Mouse (Mus musculus): ENCODE measurements around the gene Ctnnbl1. TPM values are rescaled to one million over a fixed set of nuclear protein-coding genes. Genes with fewer than 3 reads are reported as not detected.

Gene Ctnnbl1
- polyA plus RNA-seq, 1 experiment from 2014 or later = 88.6 TPM

DNA sequence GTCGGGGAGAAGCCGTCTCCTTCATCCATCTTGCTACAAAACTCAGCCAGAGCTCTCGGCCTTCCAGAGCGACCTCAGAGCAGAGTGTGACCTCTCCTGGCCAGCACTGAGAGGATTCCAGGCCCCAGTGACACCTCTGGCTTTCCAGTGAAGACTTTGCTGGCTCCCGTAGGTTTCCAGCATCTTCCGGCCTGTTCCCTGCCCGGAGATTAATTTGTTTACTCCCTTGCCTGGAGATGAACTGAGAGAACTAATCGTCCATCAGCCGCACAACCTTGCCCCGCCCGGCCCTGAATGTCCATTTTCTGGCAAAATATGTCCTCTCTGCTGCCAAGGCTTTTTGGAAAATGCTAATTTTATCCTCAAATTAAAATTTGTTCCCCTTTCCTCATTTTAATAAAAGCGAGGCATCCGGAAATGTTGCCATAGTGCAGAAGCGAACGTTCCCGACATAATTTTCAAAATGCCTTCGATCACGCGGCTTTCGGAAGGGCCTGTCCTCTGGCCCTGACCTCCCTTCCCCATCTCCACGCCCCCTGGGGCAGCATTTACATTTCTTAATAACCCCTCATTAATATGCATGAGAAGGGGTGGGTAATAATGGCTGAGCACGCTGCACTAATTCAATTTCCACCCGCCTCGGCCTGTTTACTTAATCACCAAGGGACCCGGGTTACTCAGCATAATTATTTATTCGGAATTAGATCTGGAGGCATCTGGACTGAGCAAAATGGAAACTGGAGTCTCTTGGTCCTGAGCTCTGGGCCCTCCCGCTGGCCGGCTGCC is 32.0 kb upstream of the Ctnnbl1 start:
- DNase-seq (ENCODE audit: low spot score) (no peak), ATAC-seq (ENCODE audit: insufficient number of reproducible peaks, low FRiP score, low TSS enrichment, low read depth) (no peak)
- H3K9ac ChIP-seq (ENCODE audit: low read length) = no peak overlapping the region
- no peaks in the 10 kb centered on the region for H3K9me3 ChIP-seq (ENCODE audit: control insufficient read depth, low read length)
- WGBS = 35% methylated on average over 28 of the region's 28 CpGs
- no peaks in the 10 kb centered on the region for H3K27me3 ChIP-seq (ENCODE audit: control insufficient read depth, insufficient read depth, low read length)
- H3K36me3 ChIP-seq (ENCODE audit: control insufficient read depth, insufficient read depth, low read length) = no peaks in the 10 kb centered on the region
- H3K4me3 ChIP-seq (ENCODE audit: low read depth, low read length) = no peak overlapping the region
- H3K27ac ChIP-seq (replicated peaks; ENCODE audit: low read depth, low read length) = no peak overlapping the region
- H3K4me1 ChIP-seq (ENCODE audit: control insufficient read depth, insufficient read depth, low read length) = 0 out of 2 replicates have a peak, but pooled peaks cover 2% of the 10 kb centered on the region
- no peak overlapping the region for H3K4me2 ChIP-seq (ENCODE audit: low read depth, severe bottlenecking)

DNA sequence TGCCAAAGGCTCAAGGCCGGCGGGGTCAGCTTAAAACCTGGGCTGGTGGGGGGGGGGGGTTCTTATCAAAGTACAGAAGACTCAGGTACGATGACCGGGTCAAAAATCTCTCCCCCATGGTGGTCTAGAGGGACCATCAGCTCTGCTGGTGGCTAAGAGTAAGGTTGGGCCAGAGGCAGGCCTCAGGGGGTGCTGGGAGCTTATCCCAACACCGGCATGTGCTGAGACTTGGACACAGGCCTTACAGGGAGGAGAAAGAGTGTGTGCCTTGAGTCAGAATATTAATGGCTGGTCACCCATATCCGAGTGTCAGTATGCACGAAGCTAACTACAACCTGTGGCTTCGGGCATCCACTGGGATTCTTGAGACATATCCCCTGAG is 31.4 kb upstream of the Ctnnbl1 start:
- H3K9me3 ChIP-seq (ENCODE audit: control insufficient read depth, low read length) = no peaks in the 10 kb centered on the region
- 54% methylated on average over 8 of the region's 8 CpGs for WGBS
- no peaks in the 10 kb centered on the region for H3K36me3 ChIP-seq (ENCODE audit: control insufficient read depth, insufficient read depth, low read length)
- H3K9ac ChIP-seq (ENCODE audit: low read length) = no peak overlapping the region
- H3K4me3 ChIP-seq (ENCODE audit: low read depth, low read length) = no peak overlapping the region
- DNase-seq (ENCODE audit: low spot score) = no peak
- H3K4me2 ChIP-seq (ENCODE audit: low read depth, severe bottlenecking) = no peak overlapping the region
- no peak for ATAC-seq (ENCODE audit: insufficient number of reproducible peaks, low FRiP score, low TSS enrichment, low read depth)
- no peak overlapping the region for H3K27ac ChIP-seq (replicated peaks; ENCODE audit: low read depth, low read length)
- no peaks in the 10 kb centered on the region for H3K27me3 ChIP-seq (ENCODE audit: control insufficient read depth, insufficient read depth, low read length)
- 0 out of 2 replicates have a peak, but pooled peaks cover 2% of the 10 kb centered on the region for H3K4me1 ChIP-seq (ENCODE audit: control insufficient read depth, insufficient read depth, low read length)

DNA sequence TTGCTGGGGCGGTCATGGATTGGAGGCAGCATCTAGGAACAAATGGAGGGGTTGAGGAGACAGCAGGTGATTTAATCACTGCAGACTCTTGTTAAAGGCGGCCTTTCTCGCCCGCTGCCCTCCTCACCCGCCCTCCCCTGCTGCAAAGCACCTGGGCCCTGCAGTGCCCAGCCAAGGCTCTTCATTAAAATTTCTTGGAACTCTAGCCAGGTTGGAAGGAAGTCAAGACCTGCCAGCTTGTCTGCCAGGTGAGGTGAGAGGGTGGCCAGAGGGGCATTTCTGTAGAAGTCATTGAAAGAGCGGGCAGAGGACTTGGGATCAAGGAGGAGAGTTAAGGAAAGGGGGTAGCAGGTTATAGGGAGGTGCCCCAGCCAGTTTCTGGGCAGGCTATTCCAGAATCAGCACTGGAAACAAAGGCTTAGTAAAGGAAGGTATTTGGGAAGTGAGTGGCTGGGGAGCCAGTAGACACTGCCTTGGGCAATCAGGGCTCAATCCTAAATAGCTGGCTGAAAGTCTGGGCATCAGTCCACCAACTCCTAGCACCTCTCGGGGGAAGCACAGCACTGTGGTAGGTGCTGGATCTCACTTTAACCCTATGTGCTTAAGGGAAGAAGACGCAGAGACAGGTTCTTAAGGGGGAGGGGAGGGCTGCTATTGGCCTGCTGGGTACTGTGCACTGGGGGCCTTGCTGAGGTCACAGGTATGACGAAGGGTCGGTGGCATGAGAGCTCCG is 29.8 kb upstream of the Ctnnbl1 start:
- Histone ChIP-seq H3K4me3 (ENCODE audit: low read depth, low read length) (no peak overlapping the region), H3K4me2 (ENCODE audit: low read depth, severe bottlenecking) (no peak overlapping the region), H3K9ac (ENCODE audit: low read length) (no peak overlapping the region), H3K27me3 (ENCODE audit: control insufficient read depth, insufficient read depth, low read length) (no peaks in the 10 kb centered on the region), H3K36me3 (ENCODE audit: control insufficient read depth, insufficient read depth, low read length) (no peaks in the 10 kb centered on the region), H3K4me1 (ENCODE audit: control insufficient read depth, insufficient read depth, low read length) (0 out of 2 replicates have a peak, but pooled peaks cover 2% of the 10 kb centered on the region), H3K9me3 (ENCODE audit: control insufficient read depth, low read length) (no peaks in the 10 kb centered on the region), H3K27ac (replicated peaks; ENCODE audit: low read depth, low read length) (no peak overlapping the region)
- DNase-seq (ENCODE audit: low spot score) (no peak), ATAC-seq (ENCODE audit: insufficient number of reproducible peaks, low FRiP score, low TSS enrichment, low read depth) (no peak)
- WGBS = 46% methylated on average over 11 of the region's 11 CpGs

DNA sequence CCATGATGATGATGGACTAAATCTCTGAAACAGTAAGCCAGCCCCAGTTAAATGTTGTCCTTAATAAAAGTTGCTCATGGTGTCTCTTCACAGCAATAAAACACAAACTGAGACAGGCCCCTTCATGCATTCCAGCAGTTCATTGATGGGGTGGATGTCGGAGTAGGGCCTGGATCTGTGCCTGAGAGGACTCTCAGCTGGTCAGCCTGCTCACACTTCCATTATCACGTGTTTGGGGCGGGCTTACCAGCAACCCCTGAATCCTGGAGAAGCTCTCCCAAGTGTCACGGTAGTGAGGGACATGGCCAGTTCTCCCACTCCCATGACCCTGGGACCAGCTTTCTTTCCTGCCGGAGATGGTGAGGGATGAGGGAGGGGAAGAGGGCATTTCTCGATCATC is 24.5 kb upstream of the Ctnnbl1 start:
- H3K27me3 ChIP-seq (ENCODE audit: control insufficient read depth, insufficient read depth, low read length) = no peaks in the 10 kb centered on the region
- H3K27ac ChIP-seq (replicated peaks; ENCODE audit: low read depth, low read length) = no peak overlapping the region
- H3K4me3 ChIP-seq (ENCODE audit: low read depth, low read length) = no peak overlapping the region
- no peaks in the 10 kb centered on the region for H3K4me1 ChIP-seq (ENCODE audit: control insufficient read depth, insufficient read depth, low read length)
- no peak overlapping the region for H3K9ac ChIP-seq (ENCODE audit: low read length)
- no peaks in the 10 kb centered on the region for H3K36me3 ChIP-seq (ENCODE audit: control insufficient read depth, insufficient read depth, low read length)
- no peaks in the 10 kb centered on the region for H3K9me3 ChIP-seq (ENCODE audit: control insufficient read depth, low read length)
- no peak for ATAC-seq (ENCODE audit: insufficient number of reproducible peaks, low FRiP score, low TSS enrichment, low read depth)
- WGBS = 71% methylated on average over 6 of the region's 6 CpGs
- DNase-seq (ENCODE audit: low spot score) = no peak
- no peak overlapping the region for H3K4me2 ChIP-seq (ENCODE audit: low read depth, severe bottlenecking)

GRCm38 (mm10) chr2:157715586-157716191 is 21.5 kb upstream of the Ctnnbl1 start:
- peaks cover 3% of the 10 kb centered on the region; the same call in 1 of the 2 replicates for H3K4me1 ChIP-seq (ENCODE audit: control insufficient read depth, insufficient read depth, low read length)
- no peaks in the 10 kb centered on the region for H3K27me3 ChIP-seq (ENCODE audit: control insufficient read depth, insufficient read depth, low read length)
- WGBS = 59% methylated on average over 12 of the region's 12 CpGs
- DNase-seq (ENCODE audit: low spot score) = no peak
- H3K9me3 ChIP-seq (ENCODE audit: control insufficient read depth, low read length) = no peaks in the 10 kb centered on the region
- no peaks in the 10 kb centered on the region for H3K36me3 ChIP-seq (ENCODE audit: control insufficient read depth, insufficient read depth, low read length)
- no peak overlapping the region for H3K27ac ChIP-seq (replicated peaks; ENCODE audit: low read depth, low read length)
- no peak overlapping the region for H3K9ac ChIP-seq (ENCODE audit: low read length)
- no peak overlapping the region for H3K4me2 ChIP-seq (ENCODE audit: low read depth, severe bottlenecking)
- no peak for ATAC-seq (ENCODE audit: insufficient number of reproducible peaks, low FRiP score, low TSS enrichment, low read depth)
- H3K4me3 ChIP-seq (ENCODE audit: low read depth, low read length) = no peak overlapping the region

- WGBS = 47% methylated on average over 4 of the region's 4 CpGs
- ATAC-seq (ENCODE audit: insufficient number of reproducible peaks, low FRiP score, low TSS enrichment, low read depth) = no peak
These were observed 18.8 kb upstream of the Ctnnbl1 start for GRCm38 (mm10) chr2:157718441-157718840.

DNA sequence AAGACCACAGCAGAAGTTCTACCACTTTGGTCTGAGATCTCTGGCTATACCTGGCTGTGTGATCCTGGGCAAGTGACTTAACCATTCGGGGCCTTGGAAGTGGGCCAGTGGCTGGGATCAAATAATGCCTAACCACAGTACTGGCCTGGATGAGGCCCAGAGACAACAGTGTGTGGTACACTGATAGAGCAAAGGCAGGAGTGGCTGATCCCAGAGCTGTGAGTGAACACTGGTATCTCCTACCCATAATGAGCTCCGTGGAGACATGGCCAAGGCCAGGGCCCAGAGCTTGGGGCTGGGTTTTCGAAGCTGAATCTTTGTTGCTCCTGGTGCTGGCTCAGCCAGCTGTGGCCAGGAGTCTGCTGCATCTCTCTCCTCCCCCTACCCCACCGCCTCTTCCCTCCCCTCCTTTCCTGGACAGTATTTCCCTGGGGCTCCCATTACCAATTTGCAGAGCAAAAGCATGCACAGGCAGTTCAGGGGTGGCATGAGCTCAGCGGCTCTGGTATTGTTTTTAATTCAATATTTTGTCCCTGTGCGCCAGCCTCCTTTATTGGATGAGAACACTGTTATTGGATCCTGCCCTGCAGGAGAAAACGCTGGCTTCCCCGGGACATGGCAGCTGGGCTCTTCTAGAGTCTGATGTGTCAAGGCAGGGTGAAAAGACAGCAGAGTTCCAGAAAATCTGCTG is 13.2 kb upstream of the Ctnnbl1 start:
- Histone ChIP-seq H3K27ac (replicated peaks; ENCODE audit: low read depth, low read length) (0 out of 2 replicates have a peak overlapping the region, but pooled peaks have one; percentile 5), H3K9ac (ENCODE audit: low read length) (no peak overlapping the region)
- ATAC-seq (ENCODE audit: insufficient number of reproducible peaks, low FRiP score, low TSS enrichment, low read depth) = no peak

More at GRCm38 (mm10) chr2:157718441-157718840, 18.8 kb upstream of the Ctnnbl1 start:
- Histone ChIP-seq H3K27me3 (ENCODE audit: control insufficient read depth, insufficient read depth, low read length) (no peaks in the 10 kb centered on the region), H3K4me2 (ENCODE audit: low read depth, severe bottlenecking) (no peak overlapping the region), H3K36me3 (ENCODE audit: control insufficient read depth, insufficient read depth, low read length) (no peaks in the 10 kb centered on the region; the same call in 1 of the 2 replicates), H3K27ac (replicated peaks; ENCODE audit: low read depth, low read length) (no peak overlapping the region), H3K4me1 (ENCODE audit: control insufficient read depth, insufficient read depth, low read length) (peaks cover 3% of the 10 kb centered on the region; the same call in 1 of the 2 replicates), H3K9ac (ENCODE audit: low read length) (no peak overlapping the region), H3K4me3 (ENCODE audit: low read depth, low read length) (no peak overlapping the region), H3K9me3 (ENCODE audit: control insufficient read depth, low read length) (no peaks in the 10 kb centered on the region; the same call in 1 of the 2 replicates)
- no peak for DNase-seq (ENCODE audit: low spot score)

DNA sequence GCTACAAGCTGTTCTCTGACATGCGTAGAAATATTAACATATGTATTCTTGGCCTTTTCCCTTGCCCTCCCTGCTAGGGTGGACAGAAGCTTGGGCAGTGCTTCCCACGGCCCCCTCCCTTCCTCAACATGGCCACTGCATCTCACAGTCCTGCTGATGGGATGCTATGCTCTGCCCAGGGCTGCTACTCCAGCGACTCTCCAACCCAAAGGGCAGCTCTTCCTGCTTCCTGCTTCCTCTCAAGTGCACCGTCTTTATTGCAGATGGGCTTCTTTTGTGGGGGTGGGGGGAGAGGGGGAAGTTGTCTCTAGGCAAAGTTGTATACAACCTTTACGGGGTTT is 12.7 kb upstream of the Ctnnbl1 start:
- no peak overlapping the region for H3K4me3 ChIP-seq (ENCODE audit: low read depth, low read length)
- H3K9ac ChIP-seq (ENCODE audit: low read length) = no peak overlapping the region
- no peak overlapping the region for H3K27ac ChIP-seq (replicated peaks; ENCODE audit: low read depth, low read length)
- H3K4me1 ChIP-seq (ENCODE audit: control insufficient read depth, insufficient read depth, low read length) = peaks cover 3% of the 10 kb centered on the region; the same call in 1 of the 2 replicates
- H3K4me2 ChIP-seq (ENCODE audit: low read depth, severe bottlenecking) = no peak overlapping the region
- no peaks in the 10 kb centered on the region; the same call in 1 of the 2 replicates for H3K36me3 ChIP-seq (ENCODE audit: control insufficient read depth, insufficient read depth, low read length)
- 59% methylated on average over 5 of the region's 5 CpGs for WGBS
- DNase-seq (ENCODE audit: low spot score) = no peak
- H3K27me3 ChIP-seq (ENCODE audit: control insufficient read depth, insufficient read depth, low read length) = no peaks in the 10 kb centered on the region
- H3K9me3 ChIP-seq (ENCODE audit: control insufficient read depth, low read length) = no peaks in the 10 kb centered on the region; the same call in 1 of the 2 replicates
- ATAC-seq (ENCODE audit: insufficient number of reproducible peaks, low FRiP score, low TSS enrichment, low read depth) = no peak

More for the DNA sequence above, 13.2 kb upstream of the Ctnnbl1 start:
- no peak overlapping the region for H3K4me2 ChIP-seq (ENCODE audit: low read depth, severe bottlenecking)
- H3K4me3 ChIP-seq (ENCODE audit: low read depth, low read length) = no peak overlapping the region
- 63% methylated on average over 8 of the region's 8 CpGs for WGBS
- no peak for DNase-seq (ENCODE audit: low spot score)
- H3K27me3 ChIP-seq (ENCODE audit: control insufficient read depth, insufficient read depth, low read length) = no peaks in the 10 kb centered on the region
- H3K4me1 ChIP-seq (ENCODE audit: control insufficient read depth, insufficient read depth, low read length) = peaks cover 5% of the 10 kb centered on the region
- no peaks in the 10 kb centered on the region; the same call in 1 of the 2 replicates for H3K9me3 ChIP-seq (ENCODE audit: control insufficient read depth, low read length)
- no peaks in the 10 kb centered on the region; the same call in 1 of the 2 replicates for H3K36me3 ChIP-seq (ENCODE audit: control insufficient read depth, insufficient read depth, low read length)
